Mouse (Mus musculus): ENCODE results near the gene Klhl21. TPM values are rescaled to one million over a fixed set of nuclear protein-coding genes. Genes with fewer than 3 reads are reported as not detected.

The Klhl21 gene
- polyA plus RNA-seq, 1 experiment from 2014 or later: 10.9 TPM

DNA sequence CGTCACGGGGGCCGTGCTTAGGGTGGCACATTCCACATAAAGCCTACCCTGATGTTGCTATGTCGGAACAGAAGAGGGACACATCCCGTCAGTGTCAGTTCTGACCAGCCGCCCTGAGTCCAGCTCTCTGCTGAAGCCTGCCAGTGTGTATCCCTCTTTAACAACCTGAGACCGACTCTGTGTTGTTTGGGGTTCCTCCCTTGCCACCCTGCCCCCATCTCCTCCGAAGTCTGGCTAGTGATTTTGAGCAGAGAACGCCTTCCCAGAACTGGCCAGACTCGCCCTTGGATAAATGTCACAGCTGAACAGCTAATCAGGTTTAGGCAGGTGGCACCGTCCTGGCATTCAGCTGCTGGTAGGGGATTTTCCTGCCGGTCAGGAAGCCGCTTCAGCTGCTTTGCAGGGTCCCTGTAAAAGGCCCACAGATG, 2.1 kb downstream of the Klhl21 start:
- Histone ChIP-seq H3K36me3 (ENCODE audit: control insufficient read depth, insufficient read depth, low read length) (peaks cover 19% of the 10 kb centered on the region), H3K27me3 (ENCODE audit: control insufficient read depth, insufficient read depth, low read depth, low read length) (no peaks in the 10 kb centered on the region), H3K4me2 (ENCODE audit: low read depth, low read length) (peak overlapping the region; percentile 95), H3K4me1 (replicated peaks; ENCODE audit: control insufficient read depth, insufficient read depth, low read length) (peaks cover 36% of the 10 kb centered on the region), H3K9me3 (ENCODE audit: control insufficient read depth, low read length) (no peaks in the 10 kb centered on the region), H3K9ac (ENCODE audit: low read length) (peak overlapping the region; percentile 77), H3K4me3 (ENCODE audit: low read length) (peak overlapping the region; percentile 79), H3K27ac (ENCODE audit: low read length) (peak overlapping the region; percentile 96)
- no peak for ATAC-seq (ENCODE audit: low read depth)
- WGBS: 10% methylated on average over 13 of the region's 13 CpGs

DNA sequence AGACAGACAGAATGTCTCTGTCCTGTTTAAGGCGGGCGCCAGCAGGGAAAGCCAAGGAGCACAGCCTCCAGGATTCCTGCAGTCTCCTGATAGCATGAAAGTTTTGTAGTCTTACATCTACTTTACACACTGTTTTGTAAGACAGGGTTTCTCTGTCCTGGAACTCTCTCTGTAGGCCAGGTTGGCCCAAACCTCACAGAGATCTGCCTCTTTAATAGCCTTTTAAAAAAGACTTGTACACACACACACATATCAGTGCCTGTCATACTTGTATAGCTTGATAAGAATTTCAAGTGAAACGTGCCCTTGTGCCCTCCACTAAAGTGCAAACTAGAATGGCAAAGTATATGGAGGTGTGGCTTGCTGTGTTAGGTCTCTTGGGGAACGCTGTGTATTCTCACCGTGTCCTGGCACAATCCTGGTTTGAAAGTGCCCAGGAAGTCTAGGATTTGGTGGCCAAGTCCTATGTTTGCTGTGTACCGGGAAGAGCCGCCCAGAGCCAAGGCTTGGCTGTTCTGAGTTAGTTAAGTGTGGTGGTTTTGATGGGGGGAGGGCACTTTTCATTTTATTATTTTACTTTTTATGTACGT, 2.7 kb downstream of the Klhl21 start:
- H3K9me3 ChIP-seq (ENCODE audit: control insufficient read depth, low read length): no peaks in the 10 kb centered on the region
- no peaks in the 10 kb centered on the region for H3K27me3 ChIP-seq (ENCODE audit: control insufficient read depth, insufficient read depth, low read depth, low read length)
- WGBS: 52% methylated on average over 8 of the region's 8 CpGs
- H3K4me1 ChIP-seq (replicated peaks; ENCODE audit: control insufficient read depth, insufficient read depth, low read length): peaks cover 36% of the 10 kb centered on the region
- H3K9ac ChIP-seq (ENCODE audit: low read length): peak overlapping the region; percentile 77
- peak overlapping the region; percentile 79 for H3K4me3 ChIP-seq (ENCODE audit: low read length)
- H3K36me3 ChIP-seq (ENCODE audit: control insufficient read depth, insufficient read depth, low read length): peaks cover 24% of the 10 kb centered on the region
- ATAC-seq (ENCODE audit: low read depth): no peak
- H3K27ac ChIP-seq (ENCODE audit: low read length): peak overlapping the region; percentile 96
- H3K4me2 ChIP-seq (ENCODE audit: low read depth, low read length): peak overlapping the region; percentile 95

DNA sequence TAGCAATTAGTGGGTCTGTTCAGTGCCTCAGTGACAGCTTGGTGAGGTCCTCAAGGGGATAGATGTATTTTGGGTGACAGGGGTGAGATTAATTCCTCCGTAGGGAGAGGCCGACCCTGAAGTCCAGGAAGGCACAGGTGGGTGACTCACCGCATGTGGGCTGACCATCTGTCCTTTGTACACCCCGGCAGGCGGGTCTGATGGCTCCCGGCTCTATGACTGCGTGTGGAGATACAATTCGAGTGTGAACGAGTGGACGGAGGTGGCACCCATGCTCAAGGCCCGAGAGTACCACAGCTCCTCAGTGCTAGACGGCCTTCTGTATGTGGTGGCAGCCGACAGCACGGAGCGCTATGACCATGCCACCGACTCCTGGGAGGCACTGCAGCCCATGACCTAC, 3.5 kb downstream of the Klhl21 start:
- H3K27ac ChIP-seq (ENCODE audit: low read length): no peak overlapping the region
- ATAC-seq (ENCODE audit: low read depth): no peak
- no peak overlapping the region for H3K9ac ChIP-seq (ENCODE audit: low read length)
- H3K4me3 ChIP-seq (ENCODE audit: low read length): no peak overlapping the region
- H3K27me3 ChIP-seq (ENCODE audit: control insufficient read depth, insufficient read depth, low read depth, low read length): no peaks in the 10 kb centered on the region
- peaks cover 33% of the 10 kb centered on the region for H3K4me1 ChIP-seq (replicated peaks; ENCODE audit: control insufficient read depth, insufficient read depth, low read length)
- no peak overlapping the region for H3K4me2 ChIP-seq (ENCODE audit: low read depth, low read length)
- H3K36me3 ChIP-seq (ENCODE audit: control insufficient read depth, insufficient read depth, low read length): peaks cover 24% of the 10 kb centered on the region
- no peaks in the 10 kb centered on the region for H3K9me3 ChIP-seq (ENCODE audit: control insufficient read depth, low read length)
- 87% methylated on average over 16 of the region's 16 CpGs for WGBS

DNA sequence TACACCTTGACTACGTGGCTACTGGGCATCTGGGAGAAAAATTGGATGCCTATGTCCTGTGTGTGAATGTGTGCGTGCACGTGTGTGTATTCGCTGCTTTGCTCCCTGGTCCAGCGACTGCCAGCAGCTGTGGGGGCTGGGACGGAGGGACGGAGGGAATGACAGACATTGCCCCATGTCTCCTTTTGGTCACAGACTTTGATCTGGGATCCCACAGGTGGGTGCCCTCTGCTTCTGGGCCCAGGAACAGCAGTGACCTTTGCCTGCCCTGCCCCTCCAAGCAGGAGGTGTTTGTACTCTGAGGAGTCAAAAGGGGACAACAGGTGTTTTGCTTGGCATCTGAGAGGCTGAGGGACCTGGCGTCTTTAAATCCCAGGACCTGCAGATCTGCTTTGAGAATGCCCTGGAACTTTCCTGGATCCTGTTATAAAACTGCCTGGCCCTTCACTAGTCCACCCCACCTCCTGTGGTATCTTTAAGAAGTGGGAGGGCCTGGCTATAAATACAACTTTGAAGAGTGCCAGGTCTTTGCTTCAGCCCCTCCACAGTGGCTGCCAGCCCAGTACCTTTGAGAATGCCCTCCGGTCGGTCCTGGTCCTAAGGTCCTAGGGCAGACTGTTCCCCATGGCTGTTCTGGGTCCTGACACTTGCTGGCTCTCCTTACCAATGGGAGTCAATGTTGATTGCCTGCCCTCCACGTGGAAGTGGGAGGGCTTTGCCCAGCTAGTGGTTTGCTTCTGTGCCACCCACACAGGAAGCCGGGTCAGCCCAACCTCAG, 4.6 kb downstream of the Klhl21 start:
- Histone ChIP-seq H3K27me3 (ENCODE audit: control insufficient read depth, insufficient read depth, low read depth, low read length) (no peaks in the 10 kb centered on the region), H3K36me3 (ENCODE audit: control insufficient read depth, insufficient read depth, low read length) (peaks cover 27% of the 10 kb centered on the region), H3K4me2 (ENCODE audit: low read depth, low read length) (no peak overlapping the region), H3K9me3 (ENCODE audit: control insufficient read depth, low read length) (no peaks in the 10 kb centered on the region), H3K4me1 (replicated peaks; ENCODE audit: control insufficient read depth, insufficient read depth, low read length) (peaks cover 24% of the 10 kb centered on the region), H3K27ac (ENCODE audit: low read length) (no peak overlapping the region), H3K4me3 (ENCODE audit: low read length) (no peak overlapping the region), H3K9ac (ENCODE audit: low read length) (no peak overlapping the region)
- 77% methylated on average over 12 of the region's 12 CpGs for WGBS
- ATAC-seq (ENCODE audit: low read depth): no peak

DNA sequence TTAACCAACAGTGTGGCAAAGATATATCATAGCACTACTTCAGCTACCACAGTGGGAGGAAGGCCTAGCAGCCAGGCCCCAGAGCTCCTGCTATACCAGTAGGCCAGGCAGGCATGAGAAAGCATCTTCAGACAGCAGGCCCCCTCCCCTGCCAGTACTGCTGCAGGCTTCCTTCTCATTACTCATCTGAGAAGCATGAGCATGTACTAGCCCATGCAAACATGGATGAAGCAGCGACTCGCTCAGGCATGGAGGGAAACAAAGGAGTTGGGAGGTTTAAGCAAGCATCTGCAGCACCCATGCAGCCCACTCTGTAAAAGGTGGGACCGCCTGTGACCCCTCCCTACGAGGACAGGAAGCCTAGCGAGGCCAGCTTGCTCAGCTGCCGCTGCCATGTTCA, 10.5 kb downstream of the Klhl21 start:
- 78% methylated on average over 6 of the region's 6 CpGs for WGBS
- peaks cover 61% of the 10 kb centered on the region for H3K36me3 ChIP-seq (ENCODE audit: control insufficient read depth, insufficient read depth, low read length)
- H3K4me2 ChIP-seq (ENCODE audit: low read depth, low read length): no peak overlapping the region
- H3K27me3 ChIP-seq (ENCODE audit: control insufficient read depth, insufficient read depth, low read depth, low read length): no peaks in the 10 kb centered on the region
- peaks cover 7% of the 10 kb centered on the region; the same call in 1 of the 2 replicates for H3K4me1 ChIP-seq (replicated peaks; ENCODE audit: control insufficient read depth, insufficient read depth, low read length)
- no peak overlapping the region for H3K9ac ChIP-seq (ENCODE audit: low read length)
- H3K9me3 ChIP-seq (ENCODE audit: control insufficient read depth, low read length): no peaks in the 10 kb centered on the region
- ATAC-seq (ENCODE audit: low read depth): no peak
- H3K27ac ChIP-seq (ENCODE audit: low read length): no peak overlapping the region
- H3K4me3 ChIP-seq (ENCODE audit: low read length): no peak overlapping the region

DNA sequence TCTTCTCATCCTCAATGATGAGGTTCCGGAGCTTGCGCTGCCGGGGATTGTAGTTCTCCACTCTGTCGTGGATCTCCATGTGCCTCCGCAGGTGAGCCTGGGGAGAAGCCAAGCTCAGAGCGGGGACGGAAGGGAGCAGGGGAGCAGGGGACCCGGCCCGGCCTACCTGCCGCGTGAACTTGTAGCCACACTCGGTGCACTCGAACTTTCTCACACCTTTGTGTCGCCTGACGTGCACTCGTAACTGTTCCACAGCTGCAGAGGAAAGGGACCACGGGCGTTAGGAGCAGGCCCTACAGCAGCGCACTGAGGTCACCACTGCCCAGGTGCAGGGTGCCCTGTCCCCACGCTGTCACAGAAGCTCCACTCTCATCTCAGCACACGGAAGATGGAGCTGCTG, 11.4 kb downstream of the Klhl21 start:
- H3K4me1 ChIP-seq (replicated peaks; ENCODE audit: control insufficient read depth, insufficient read depth, low read length): peaks cover 13% of the 10 kb centered on the region
- WGBS: 86% methylated on average over 21 of the region's 21 CpGs
- no peak overlapping the region for H3K27ac ChIP-seq (ENCODE audit: low read length)
- no peak overlapping the region for H3K4me2 ChIP-seq (ENCODE audit: low read depth, low read length)
- no peak for ATAC-seq (ENCODE audit: low read depth)
- no peak overlapping the region for H3K9ac ChIP-seq (ENCODE audit: low read length)
- peaks cover 53% of the 10 kb centered on the region for H3K36me3 ChIP-seq (ENCODE audit: control insufficient read depth, insufficient read depth, low read length)
- H3K27me3 ChIP-seq (ENCODE audit: control insufficient read depth, insufficient read depth, low read depth, low read length): no peaks in the 10 kb centered on the region
- no peaks in the 10 kb centered on the region for H3K9me3 ChIP-seq (ENCODE audit: control insufficient read depth, low read length)
- H3K4me3 ChIP-seq (ENCODE audit: low read length): no peak overlapping the region

DNA sequence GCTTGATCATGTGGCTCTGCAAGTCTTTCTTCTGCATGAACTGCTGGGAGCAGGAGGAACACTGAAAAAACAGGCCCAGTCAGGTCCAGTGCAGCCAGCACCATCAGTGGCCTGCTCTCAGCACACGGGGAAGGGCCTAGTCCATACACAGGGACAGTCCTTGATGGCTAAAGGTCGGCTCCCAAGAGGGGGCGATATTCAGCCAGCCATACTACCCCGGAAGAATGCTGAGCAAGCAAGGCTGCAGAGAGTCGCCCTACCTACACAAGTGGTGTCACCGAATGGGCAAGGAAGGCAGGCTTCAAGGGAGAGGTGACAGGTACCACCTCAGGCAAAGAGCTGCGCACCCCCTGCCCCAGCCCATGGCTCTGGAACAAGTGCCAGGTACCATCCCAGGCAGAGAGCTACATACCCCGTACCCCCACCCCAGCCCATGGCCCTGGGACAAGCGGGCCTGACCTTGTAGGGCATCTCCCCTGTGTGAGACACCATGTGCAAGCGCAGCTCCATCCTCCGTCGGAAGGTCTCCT, 13.0 kb downstream of the Klhl21 start:
- Histone ChIP-seq H3K27me3 (ENCODE audit: control insufficient read depth, insufficient read depth, low read depth, low read length) (no peaks in the 10 kb centered on the region), H3K9me3 (ENCODE audit: control insufficient read depth, low read length) (no peaks in the 10 kb centered on the region), H3K9ac (ENCODE audit: low read length) (no peak overlapping the region), H3K27ac (ENCODE audit: low read length) (peak overlapping the region; percentile 55), H3K4me1 (replicated peaks; ENCODE audit: control insufficient read depth, insufficient read depth, low read length) (peaks cover 28% of the 10 kb centered on the region), H3K36me3 (ENCODE audit: control insufficient read depth, insufficient read depth, low read length) (peaks cover 43% of the 10 kb centered on the region), H3K4me3 (ENCODE audit: low read length) (no peak overlapping the region), H3K4me2 (ENCODE audit: low read depth, low read length) (no peak overlapping the region)
- WGBS: 72% methylated on average over 12 of the region's 12 CpGs
- ATAC-seq (ENCODE audit: low read depth): peak; percentile 21; the same call in 1 of the 2 replicates

DNA sequence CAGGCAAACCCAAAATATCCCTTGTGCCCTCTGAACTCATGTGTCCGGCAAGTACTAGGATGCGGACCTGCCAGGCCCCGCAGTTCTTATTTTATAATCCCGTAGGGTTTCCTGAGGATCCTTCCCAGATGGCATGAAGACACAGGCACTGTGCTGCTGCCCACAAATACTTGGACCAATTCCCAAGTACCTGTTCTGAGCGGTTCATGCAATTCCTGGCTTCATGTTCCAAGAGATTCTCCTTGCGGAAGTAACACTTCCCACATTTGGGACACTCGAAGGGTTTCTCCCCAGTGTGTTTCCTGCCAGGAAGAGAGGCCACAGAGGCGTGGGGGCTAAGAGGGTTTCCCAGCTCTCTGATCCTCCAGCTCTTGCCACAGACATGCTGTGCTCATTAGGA, 13.9 kb downstream of the Klhl21 start:
- peaks cover 41% of the 10 kb centered on the region for H3K36me3 ChIP-seq (ENCODE audit: control insufficient read depth, insufficient read depth, low read length)
- no peak overlapping the region for H3K4me3 ChIP-seq (ENCODE audit: low read length)
- H3K4me2 ChIP-seq (ENCODE audit: low read depth, low read length): no peak overlapping the region
- H3K9ac ChIP-seq (ENCODE audit: low read length): no peak overlapping the region
- H3K27ac ChIP-seq (ENCODE audit: low read length): no peak overlapping the region
- H3K9me3 ChIP-seq (ENCODE audit: control insufficient read depth, low read length): no peaks in the 10 kb centered on the region
- ATAC-seq (ENCODE audit: low read depth): no peak
- H3K4me1 ChIP-seq (replicated peaks; ENCODE audit: control insufficient read depth, insufficient read depth, low read length): peaks cover 31% of the 10 kb centered on the region
- no peaks in the 10 kb centered on the region for H3K27me3 ChIP-seq (ENCODE audit: control insufficient read depth, insufficient read depth, low read depth, low read length)
- WGBS: 79% methylated on average over 8 of the region's 8 CpGs

DNA sequence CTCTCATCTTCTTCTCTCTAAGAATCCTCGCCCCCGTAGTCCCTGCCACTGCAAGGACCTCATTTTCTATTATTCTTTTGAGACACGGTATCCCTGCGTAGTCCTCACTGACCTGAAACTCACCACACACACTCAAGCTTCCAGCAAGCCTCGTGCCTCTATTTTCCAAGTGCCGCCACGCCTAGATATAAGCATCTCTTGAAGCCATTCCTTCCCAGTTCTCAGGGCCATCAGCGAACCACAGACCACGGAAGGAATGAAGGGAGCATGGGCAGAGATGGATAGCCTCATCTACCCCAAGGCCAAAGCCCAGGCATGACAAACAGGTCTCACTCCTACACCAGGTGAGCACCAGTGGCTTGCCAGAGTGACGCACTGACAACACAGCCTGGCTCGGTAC, 15.9 kb downstream of the Klhl21 start:
- no peaks in the 10 kb centered on the region for H3K9me3 ChIP-seq (ENCODE audit: control insufficient read depth, low read length)
- H3K9ac ChIP-seq (ENCODE audit: low read length): 0 out of 2 replicates have a peak overlapping the region, but pooled peaks have one; percentile 22
- peaks cover 39% of the 10 kb centered on the region for H3K4me1 ChIP-seq (replicated peaks; ENCODE audit: control insufficient read depth, insufficient read depth, low read length)
- no peak overlapping the region for H3K27ac ChIP-seq (ENCODE audit: low read length)
- peaks cover 32% of the 10 kb centered on the region for H3K36me3 ChIP-seq (ENCODE audit: control insufficient read depth, insufficient read depth, low read length)
- no peak overlapping the region for H3K4me2 ChIP-seq (ENCODE audit: low read depth, low read length)
- ATAC-seq (ENCODE audit: low read depth): no peak
- H3K4me3 ChIP-seq (ENCODE audit: low read length): no peak overlapping the region
- no peaks in the 10 kb centered on the region for H3K27me3 ChIP-seq (ENCODE audit: control insufficient read depth, insufficient read depth, low read depth, low read length)
- 74% methylated on average over 11 of the region's 11 CpGs for WGBS

Data from lung, embryonic 16.5 days (tissue).